Mouse (Mus musculus) testis, adult 2 months (tissue): ENCODE measurements around the gene Frmd4a. TPM values are rescaled to one million over a fixed set of nuclear protein-coding genes. Genes with fewer than 3 reads are reported as not detected.

Experiments used
- H3K27ac ChIP-seq: fragments of 200-500 bp; 2 replicates; pipeline ENCODE4 v1.5.1; 2012; ENCODE audit warnings: low read depth, low read length; ENCODE audit not compliant: control insufficient read depth, insufficient read depth
- H3K27me3 ChIP-seq: fragments of 200-500 bp; 2 replicates; pipeline ENCODE4 v1.6.1; 2012; ENCODE audit warnings: mild to moderate bottlenecking, low read length, moderate library complexity; ENCODE audit not compliant: control insufficient read depth, insufficient read depth
- H3K36me3 ChIP-seq: fragments of 200-500 bp; 2 replicates; pipeline ENCODE4 v1.6.1; 2012; ENCODE audit warnings: mild to moderate bottlenecking, low read length; ENCODE audit not compliant: control insufficient read depth, insufficient read depth
- H3K4me1 ChIP-seq: fragments of 200-500 bp; 2 replicates; pipeline ENCODE4 v1.6.1; 2012; ENCODE audit warnings: low read length; ENCODE audit not compliant: control insufficient read depth, insufficient read depth
- H3K4me3 ChIP-seq: fragments of 200-500 bp; 2 replicates; pipeline ENCODE4 v1.5.1; 2012; ENCODE audit warnings: low read depth, mild to moderate bottlenecking, low read length, moderate library complexity, mixed read lengths; ENCODE audit not compliant: control insufficient read depth
- CTCF ChIP-seq: fragments of 200-500 bp; IDR thresholded peaks from 2 replicates; pipeline ENCODE4 v1.5.1; 2012; ENCODE audit warnings: low read depth, mild to moderate bottlenecking, inconsistent platforms, low read length, moderate library complexity; ENCODE audit not compliant: control insufficient read depth, insufficient read depth, insufficient replicate concordance
- POLR2A ChIP-seq: fragments of 200-500 bp; IDR thresholded peaks from 2 replicates; pipeline ENCODE4 v1.6.1; 2012; ENCODE audit warnings: low read depth, mild to moderate bottlenecking, inconsistent platforms, low read length, moderate library complexity; ENCODE audit not compliant: control insufficient read depth
- polyA plus RNA-seq: library from polyadenylated mRNA; depleted of rRNA; stranded (reverse); fragments of >200 nt; gene quantifications from 2 replicates; pipeline ENCODE4 v1.2.3, GENCODE M21; 2012

Frmd4a gene
- polyA plus RNA-seq, 1 experiment = 6.1 TPM

GRCm38 (mm10) chr2:4516819-4517552 lies 499.5 kb downstream of the Frmd4a start:
- Histone ChIP-seq H3K36me3 (no peaks in the 10 kb centered on the region), H3K27ac (no peak overlapping the region), H3K4me1 (no peaks in the 10 kb centered on the region), H3K4me3 (no peak overlapping the region), H3K27me3 (no peaks in the 10 kb centered on the region)
- TF ChIP-seq POLR2A (no peak), CTCF (no peak)

GRCm38 (mm10) chr2:4517553-4518125 lies 500.1 kb downstream of the Frmd4a start:
- Histone ChIP-seq H3K4me3 (no peak overlapping the region), H3K27ac (no peak overlapping the region), H3K27me3 (no peaks in the 10 kb centered on the region), H3K36me3 (no peaks in the 10 kb centered on the region), H3K4me1 (no peaks in the 10 kb centered on the region)
- TF ChIP-seq POLR2A (no peak), CTCF (no peak)

GRCm38 (mm10) chr2:4518549-4518948 lies 501.0 kb downstream of the Frmd4a start:
- H3K36me3 ChIP-seq = no peaks in the 10 kb centered on the region
- H3K4me1 ChIP-seq = no peaks in the 10 kb centered on the region
- H3K27me3 ChIP-seq = no peaks in the 10 kb centered on the region
- no peak overlapping the region for H3K27ac ChIP-seq
- no peak overlapping the region for H3K4me3 ChIP-seq
- TF ChIP-seq CTCF = no peak

- no peaks in the 10 kb centered on the region for H3K27me3 ChIP-seq
- H3K27ac ChIP-seq = no peak overlapping the region
- TF ChIP-seq POLR2A (no peak), CTCF (no peak)
- no peaks in the 10 kb centered on the region for H3K4me1 ChIP-seq
- H3K36me3 ChIP-seq = no peaks in the 10 kb centered on the region
- no peak overlapping the region for H3K4me3 ChIP-seq
These were observed 505.4 kb downstream of the Frmd4a start for GRCm38 (mm10) chr2:4522769-4523487.

GRCm38 (mm10) chr2:4527094-4527493 lies 509.6 kb downstream of the Frmd4a start:
- TF ChIP-seq CTCF (no peak), POLR2A (no peak)
- Histone ChIP-seq H3K4me3 (no peak overlapping the region), H3K27ac (no peak overlapping the region), H3K36me3 (no peaks in the 10 kb centered on the region), H3K27me3 (no peaks in the 10 kb centered on the region), H3K4me1 (no peaks in the 10 kb centered on the region)

GRCm38 (mm10) chr2:4529254-4529729 lies 511.8 kb downstream of the Frmd4a start:
- Histone ChIP-seq H3K4me3 (no peak overlapping the region), H3K36me3 (no peaks in the 10 kb centered on the region), H3K4me1 (no peaks in the 10 kb centered on the region), H3K27me3 (no peaks in the 10 kb centered on the region), H3K27ac (no peak overlapping the region)
- TF ChIP-seq CTCF = no peak
- TF ChIP-seq POLR2A = no peak

- TF ChIP-seq CTCF (no peak), POLR2A (no peak)
- H3K4me1 ChIP-seq = no peaks in the 10 kb centered on the region
- H3K36me3 ChIP-seq = no peaks in the 10 kb centered on the region
- no peak overlapping the region for H3K4me3 ChIP-seq
- H3K27ac ChIP-seq = no peak overlapping the region
- no peaks in the 10 kb centered on the region for H3K27me3 ChIP-seq
These were observed 514.1 kb downstream of the Frmd4a start for GRCm38 (mm10) chr2:4531533-4532197.
